Mouse (Mus musculus) kidney, embryonic 15.5 days (tissue): Measurements from ENCODE around the gene Samd9l. TPM values are rescaled to one million over a fixed set of nuclear protein-coding genes. Genes with fewer than 3 reads are reported as not detected.
"Not testable (repeated sequence)": the region's sequence is repeated elsewhere in the genome, so short reads cannot be mapped to it uniquely, and the experiment has no call there.

ENCODE experiments used
- ATAC-seq: fragments of 200-750 bp; cut with Nextera tagmentation; replicated peaks from 2 replicates; pipeline ENCODE4 v1.8.0; 2017; ENCODE audit warnings: moderate TSS enrichment; ENCODE audit not compliant: low FRiP score
- H3K27ac ChIP-seq: fragments of 300-500 bp; sonication (generic); 2 replicates; pipeline ENCODE4 v1.5.1; 2015; ENCODE audit warnings: mild to moderate bottlenecking, inconsistent platforms
- H3K27me3 ChIP-seq: fragments of 300-500 bp; sonication (generic); 2 replicates; pipeline ENCODE4 v1.6.1; 2015; ENCODE audit warnings: inconsistent platforms
- H3K36me3 ChIP-seq: fragments of 300-500 bp; sonication (generic); 2 replicates; pipeline ENCODE4 v1.6.1; 2015; ENCODE audit warnings: inconsistent platforms
- H3K4me1 ChIP-seq: fragments of 300-500 bp; sonication (generic); 2 replicates; pipeline ENCODE4 v1.6.1; 2015; ENCODE audit warnings: inconsistent platforms
- H3K4me2 ChIP-seq: fragments of 300-500 bp; sonication (generic); 2 replicates; pipeline ENCODE4 v1.6.1; 2015; ENCODE audit warnings: moderate library complexity, mild to moderate bottlenecking, inconsistent platforms
- H3K4me3 ChIP-seq: fragments of 300-500 bp; sonication (generic); replicated peaks from 2 replicates; pipeline ENCODE4 v1.5.1; 2015; ENCODE audit warnings: mild to moderate bottlenecking, inconsistent platforms
- H3K9ac ChIP-seq: fragments of 300-500 bp; sonication (generic); 2 replicates; pipeline ENCODE4 v1.6.1; 2015; ENCODE audit warnings: mild to moderate bottlenecking, inconsistent platforms
- H3K9me3 ChIP-seq: fragments of 300-500 bp; sonication (generic); replicated peaks from 2 replicates; pipeline ENCODE4 v1.6.1; 2016; ENCODE audit warnings: inconsistent platforms
- WGBS: fragments of 180-500 bp; shearing (Covaris S2); methylation state at CpG from one replicate; pipeline ENCODE4 v1.1.7; 2015; ENCODE audit warnings: mixed read lengths; 5-methylcytosine and 5-hydroxymethylcytosine counted together
- polyA plus RNA-seq: library from polyadenylated mRNA; unstranded; fragments of >200 nt; fragmentation: Nextera tagmentation; extraction: Ambion mirVana; gene quantifications from 2 replicates; pipeline ENCODE4 v1.2.1, GENCODE M21; 2015

Samd9l gene
- polyA plus RNA-seq, 1 experiment from 2014 or later: 8.5 TPM

GRCm38 (mm10) chr6:3384816-3385215, 14.6 kb downstream of the Samd9l start:
- not testable (repeated sequence) for H3K9ac ChIP-seq, H3K9me3 ChIP-seq, H3K4me2 ChIP-seq, H3K36me3 ChIP-seq, H3K4me1 ChIP-seq, H3K27me3 ChIP-seq, H3K4me3 ChIP-seq
- H3K27ac ChIP-seq: 0 out of 2 replicates have a peak overlapping the region, but pooled peaks have one; percentile 37
- ATAC-seq: peak; percentile 95

- not testable (repeated sequence) for H3K4me1 ChIP-seq, H3K4me2 ChIP-seq, H3K36me3 ChIP-seq, H3K9ac ChIP-seq, H3K9me3 ChIP-seq, H3K27ac ChIP-seq, H3K4me3 ChIP-seq, H3K27me3 ChIP-seq
- ATAC-seq: peak; percentile 81
- 17% methylated on average over 1 of the region's 4 CpGs for WGBS
These were observed 15.1 kb downstream of the Samd9l start for GRCm38 (mm10) chr6:3384115-3384791.

- Histone ChIP-seq H3K4me2 (no peak overlapping the region), H3K9me3 (peaks cover under 1% of the 10 kb centered on the region; the same call in 1 of the 2 replicates), H3K4me3 (no peak overlapping the region), H3K9ac (no peak overlapping the region), H3K27ac (no peak overlapping the region), H3K4me1 (no peaks in the 10 kb centered on the region), H3K27me3 (no peaks in the 10 kb centered on the region), H3K36me3 (peaks cover 27% of the 10 kb centered on the region)
- no peak for ATAC-seq
- WGBS: 92% methylated on average over 2 of the region's 2 CpGs
These were observed 20.2 kb downstream of the Samd9l start for GRCm38 (mm10) chr6:3379146-3379545.

DNA sequence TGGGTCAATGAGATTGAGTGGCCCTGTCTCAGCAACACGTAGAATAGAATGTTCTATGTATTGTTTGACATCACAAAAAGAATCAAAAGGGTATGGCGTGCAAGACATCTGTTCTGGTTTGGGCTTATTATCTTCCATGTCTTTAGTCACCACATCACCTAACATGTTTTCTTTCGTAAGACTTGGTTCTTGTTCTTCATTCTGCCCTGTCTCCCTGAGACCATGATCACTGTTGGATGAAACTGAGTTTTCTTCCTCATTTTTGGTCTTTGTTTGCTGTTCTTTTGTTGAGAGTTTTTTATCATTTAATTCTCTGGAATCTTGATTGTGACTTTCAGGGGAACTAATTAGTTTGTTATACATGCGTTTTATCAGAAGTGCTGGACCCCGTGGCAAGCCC, 22.7 kb downstream of the Samd9l start:
- H3K9me3 ChIP-seq: peaks cover 3% of the 10 kb centered on the region; the same call in 1 of the 2 replicates
- no peak overlapping the region for H3K27ac ChIP-seq
- no peak for ATAC-seq
- H3K4me2 ChIP-seq: no peak overlapping the region
- no peaks in the 10 kb centered on the region for H3K4me1 ChIP-seq
- WGBS: 92% methylated on average over 5 of the region's 5 CpGs
- no peaks in the 10 kb centered on the region for H3K27me3 ChIP-seq
- no peak overlapping the region for H3K4me3 ChIP-seq
- no peak overlapping the region for H3K9ac ChIP-seq
- H3K36me3 ChIP-seq: peaks cover 33% of the 10 kb centered on the region

GRCm38 (mm10) chr6:3369527-3369926, 29.8 kb downstream of the Samd9l start:
- ATAC-seq: no peak
- no peak overlapping the region for H3K9ac ChIP-seq
- H3K4me2 ChIP-seq: no peak overlapping the region
- WGBS: 82% methylated on average over 8 of the region's 8 CpGs
- peaks cover 10% of the 10 kb centered on the region for H3K36me3 ChIP-seq
- H3K27ac ChIP-seq: no peak overlapping the region
- H3K9me3 ChIP-seq: peaks cover 3% of the 10 kb centered on the region; the same call in 1 of the 2 replicates
- no peak overlapping the region for H3K4me3 ChIP-seq
- no peaks in the 10 kb centered on the region for H3K4me1 ChIP-seq
- no peaks in the 10 kb centered on the region for H3K27me3 ChIP-seq

DNA sequence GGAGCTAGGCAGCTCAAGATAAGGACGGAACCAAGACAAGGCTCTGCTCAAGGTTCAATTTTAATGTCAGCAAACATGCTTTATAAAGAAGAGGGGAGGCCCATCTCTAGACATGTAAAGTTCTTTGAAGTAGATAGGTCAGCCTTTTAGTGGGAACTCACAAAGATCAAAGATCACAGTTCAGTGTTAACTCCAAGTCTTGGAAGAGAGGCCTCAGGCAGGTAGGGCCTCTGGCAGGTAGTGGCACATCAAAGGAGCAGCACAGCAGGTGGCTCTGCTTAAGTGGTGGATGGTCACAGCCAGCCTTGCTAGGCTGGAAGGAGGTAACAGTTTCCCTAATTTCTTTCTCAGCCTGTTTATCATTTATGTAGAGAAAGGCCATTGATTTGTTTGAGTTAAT, 33.8 kb downstream of the Samd9l start:
- not testable (repeated sequence) for H3K4me1 ChIP-seq, H3K27me3 ChIP-seq, ATAC-seq, H3K4me2 ChIP-seq, H3K27ac ChIP-seq, H3K36me3 ChIP-seq, H3K4me3 ChIP-seq, H3K9me3 ChIP-seq, H3K9ac ChIP-seq
- 82% methylated on average over 1 of the region's 1 CpGs for WGBS

DNA sequence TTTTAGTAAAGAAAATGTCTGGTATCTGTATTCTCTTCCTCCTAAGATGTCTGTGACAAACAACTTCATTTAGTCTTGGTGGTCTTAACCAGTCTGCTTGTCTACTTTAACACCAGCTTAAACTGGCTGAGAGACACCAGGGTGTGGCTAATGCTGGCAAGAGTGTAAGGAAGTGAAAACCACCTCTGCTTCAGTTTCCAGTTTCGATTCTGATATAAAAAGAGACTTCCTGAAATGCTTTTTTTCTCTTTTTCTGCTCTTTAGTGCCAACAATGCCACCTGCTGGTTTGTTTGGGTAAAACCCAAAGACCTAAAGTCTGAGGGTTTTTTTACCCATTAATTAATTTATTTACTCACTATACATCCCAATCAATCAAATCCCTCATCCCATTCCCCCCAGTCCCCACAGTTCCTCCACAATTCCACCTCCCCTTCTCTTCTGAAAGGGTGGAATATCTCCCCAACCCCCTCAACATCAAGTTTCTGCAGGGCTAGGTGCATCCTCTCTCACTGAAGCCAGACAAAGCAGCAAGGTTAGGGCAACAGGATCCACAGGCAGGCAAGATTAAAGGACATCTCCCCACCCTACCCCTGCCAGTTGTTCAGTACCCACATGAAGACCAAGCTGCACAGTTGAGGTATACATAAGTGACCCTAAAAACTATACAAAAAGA, 53.3 kb downstream of the Samd9l start:
- H3K9me3 ChIP-seq, H3K9ac ChIP-seq, H3K36me3 ChIP-seq, H3K27ac ChIP-seq, H3K4me3 ChIP-seq, H3K4me1 ChIP-seq, H3K27me3 ChIP-seq: not testable (repeated sequence)
- H3K4me2 ChIP-seq: peak overlapping the region; percentile 41
- WGBS: 9% methylated on average over 1 of the region's 1 CpGs
- ATAC-seq: peak; percentile 49; the same call in 1 of the 2 replicates

DNA sequence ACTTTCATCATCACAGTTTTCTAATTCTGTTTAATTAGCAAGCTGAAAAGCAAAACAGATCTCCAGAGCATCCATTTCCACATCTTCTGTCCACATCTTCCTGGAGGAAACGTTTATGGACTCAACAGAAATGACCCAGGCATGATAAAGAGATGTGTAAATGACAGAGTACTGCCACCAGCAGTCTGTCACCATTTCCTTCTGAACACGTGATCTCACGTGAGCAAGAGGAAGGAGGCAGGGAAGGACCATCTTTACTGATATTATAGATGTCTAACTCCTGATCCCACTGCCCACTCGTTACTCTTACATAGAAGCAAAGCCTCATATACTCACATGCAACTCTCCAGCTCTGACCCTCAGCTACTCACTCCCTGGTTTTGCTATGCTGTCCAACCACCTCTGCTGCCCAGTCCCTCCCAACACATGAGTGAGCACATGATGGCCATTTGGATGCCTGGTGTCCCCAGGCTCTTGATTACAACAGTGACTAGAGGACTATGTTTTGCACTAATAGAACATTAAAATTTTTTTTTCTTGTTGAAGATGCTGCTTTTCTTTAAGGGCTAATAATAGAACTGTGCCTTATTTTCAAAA, 54.2 kb downstream of the Samd9l start:
- H3K4me2 ChIP-seq: not testable (repeated sequence)

GRCm38 (mm10) chr6:3343603-3344247, 55.6 kb downstream of the Samd9l start:
- H3K4me1 ChIP-seq, H3K4me2 ChIP-seq, H3K27ac ChIP-seq, H3K9me3 ChIP-seq, ATAC-seq, H3K4me3 ChIP-seq, H3K36me3 ChIP-seq, H3K27me3 ChIP-seq, H3K9ac ChIP-seq: not testable (repeated sequence)
- 93% methylated on average over 1 of the region's 1 CpGs for WGBS

More for the DNA sequence above, 54.2 kb downstream of the Samd9l start:
- 0 out of 2 replicates have a peak, but pooled peaks have one; percentile 38 for ATAC-seq
- H3K4me1 ChIP-seq, H3K9me3 ChIP-seq, H3K4me3 ChIP-seq, H3K9ac ChIP-seq, H3K27ac ChIP-seq, H3K36me3 ChIP-seq, H3K27me3 ChIP-seq: not testable (repeated sequence)
- WGBS: 85% methylated on average over 3 of the region's 4 CpGs

DNA sequence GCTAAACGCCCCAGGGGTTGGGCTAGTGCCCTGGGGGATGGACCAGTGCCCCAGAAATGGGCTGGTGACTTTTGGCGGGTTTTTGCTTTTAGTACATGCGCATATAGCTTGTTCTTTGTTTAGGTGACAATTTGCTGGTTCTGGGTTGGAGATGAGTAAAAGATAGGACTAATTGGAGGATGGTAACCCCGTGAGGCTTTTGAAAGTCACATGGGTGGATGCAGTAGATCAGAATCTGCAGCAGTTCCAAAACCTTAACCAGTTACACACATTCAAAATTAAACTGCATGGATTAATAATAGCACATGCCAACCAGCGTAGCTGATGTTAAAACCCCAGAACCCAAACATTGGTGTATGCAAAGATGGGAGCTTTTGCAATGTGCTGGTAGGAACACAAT, 57.9 kb downstream of the Samd9l start:
- no peaks in the 10 kb centered on the region for H3K36me3 ChIP-seq
- H3K4me3 ChIP-seq: peak overlapping the region; percentile 28; the same call in 1 of the 2 replicates
- H3K27me3 ChIP-seq: no peaks in the 10 kb centered on the region
- H3K27ac ChIP-seq: no peak overlapping the region
- WGBS: 58% methylated on average over 5 of the region's 5 CpGs
- no peaks in the 10 kb centered on the region for H3K4me1 ChIP-seq
- no peaks in the 10 kb centered on the region for H3K9me3 ChIP-seq
- no peak for ATAC-seq
- H3K4me2 ChIP-seq: peak overlapping the region; percentile 47
- H3K9ac ChIP-seq: no peak overlapping the region

DNA sequence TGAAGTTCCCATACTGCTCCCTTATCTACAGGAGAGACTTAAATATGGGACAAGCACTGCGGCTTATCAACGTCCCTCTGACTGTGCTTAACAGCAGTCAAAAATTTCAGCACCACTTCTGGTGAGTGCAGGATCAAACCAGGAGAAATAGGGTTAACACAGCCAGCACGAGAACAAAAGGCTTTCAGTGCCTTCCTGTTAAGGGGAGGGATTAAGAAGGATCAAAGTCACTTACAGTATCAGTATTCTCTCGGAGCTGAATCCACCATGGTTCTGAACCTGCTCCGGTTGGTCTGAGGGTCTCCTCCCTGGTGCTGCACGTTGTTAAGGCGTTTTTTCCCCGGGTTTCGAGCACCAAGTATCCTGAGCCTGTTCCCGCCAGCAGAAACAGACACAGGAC, 58.4 kb downstream of the Samd9l start:
- not testable (repeated sequence) for H3K36me3 ChIP-seq, H3K27me3 ChIP-seq, H3K9me3 ChIP-seq, H3K9ac ChIP-seq, H3K27ac ChIP-seq, H3K4me1 ChIP-seq
- Histone ChIP-seq H3K4me3 (peak overlapping the region; percentile 28), H3K4me2 (peak overlapping the region; percentile 47)
- WGBS: 26% methylated on average over 10 of the region's 10 CpGs
- ATAC-seq: peak; percentile 52; the same call in 1 of the 2 replicates

GRCm38 (mm10) chr6:3339131-3339530, 60.2 kb downstream of the Samd9l start:
- 62% methylated on average over 6 of the region's 6 CpGs for WGBS
- not testable (repeated sequence) for ATAC-seq, H3K4me1 ChIP-seq, H3K9me3 ChIP-seq, H3K4me3 ChIP-seq, H3K27ac ChIP-seq, H3K27me3 ChIP-seq, H3K9ac ChIP-seq, H3K36me3 ChIP-seq, H3K4me2 ChIP-seq
